11 mouse cellular contexts compared by ENCODE assay signal in genomic region chr8:72752289-72752688, GRCm38 (mm10). TPM values are rescaled to one million over a fixed set of nuclear protein-coding genes. Genes with fewer than 3 reads are reported as not detected.
DNase-seq lines count a peak whose midpoint lies in the region; ATAC-seq and TF ChIP-seq lines count a peak whose summit lies in the region.
"Had no signal": no experiment of that assay in that cellular context is flagged by ENCODE, and none has a peak within 500 bp of the region (broad histone marks: within the 10 kb centered on the region; RNA-seq: fewer than 3 reads in every experiment).

No protein-coding gene starts in this region.

- H3K4me3 ChIP-seq in heart, embryonic 11.5 days (ENCODE audit: low read depth, low read length) = no peak overlapping the region
- no peak overlapping the region for H3K4me3 ChIP-seq in kidney, postnatal 0 days (replicated peaks; ENCODE audit: low read depth, low read length)
- H3K4me3 ChIP-seq in kidney, embryonic 14.5 days (ENCODE audit: low read length) = no peak overlapping the region
- no peak overlapping the region for H3K4me3 ChIP-seq in brown adipose tissue, adult 24 weeks (ENCODE audit: insufficient read depth, low read depth, low read length)
- H3K4me3 ChIP-seq: limb, embryonic 12.5 days had no signal

- no peak for ATAC-seq in heart, embryonic 11.5 days (replicated peaks; ENCODE audit: insufficient number of reproducible peaks, low FRiP score, low TSS enrichment)
- ATAC-seq in kidney, postnatal 0 days (replicated peaks; ENCODE audit: low FRiP score, low read depth) = no peak
- no peak for ATAC-seq in kidney, embryonic 14.5 days (ENCODE audit: low FRiP score, low TSS enrichment)

- H3K27ac ChIP-seq in heart, embryonic 11.5 days (ENCODE audit: low read depth, low read length) = no peak overlapping the region
- H3K27ac ChIP-seq in kidney, postnatal 0 days = peak overlapping the region; percentile 25; the same call in 1 of the 2 replicates
- no peak overlapping the region for H3K27ac ChIP-seq in kidney, embryonic 14.5 days (ENCODE audit: low read depth, low read length)
- H3K27ac ChIP-seq in brown adipose tissue, adult 24 weeks (replicated peaks; ENCODE audit: low read depth, low read length) = peak overlapping the region; percentile 45; the same call in 1 of the 2 replicates
- H3K27ac ChIP-seq: limb, embryonic 12.5 days had no signal

- H3K4me1 ChIP-seq in heart, embryonic 11.5 days (ENCODE audit: control insufficient read depth, insufficient read depth, low read length) = no peaks in the 10 kb centered on the region
- H3K4me1 ChIP-seq in kidney, postnatal 0 days (replicated peaks; ENCODE audit: insufficient read depth, low read length) = no peaks in the 10 kb centered on the region
- no peaks in the 10 kb centered on the region for H3K4me1 ChIP-seq in kidney, embryonic 14.5 days (ENCODE audit: control insufficient read depth, insufficient read depth, low read length)
- no peaks in the 10 kb centered on the region for H3K4me1 ChIP-seq in brown adipose tissue, adult 24 weeks (ENCODE audit: control insufficient read depth, insufficient read depth, insufficient read length, low read length)
- H3K4me1 ChIP-seq: limb, embryonic 12.5 days had no signal

- H3K9ac ChIP-seq in heart, embryonic 11.5 days (ENCODE audit: low read depth, low read length) = no peak overlapping the region
- H3K9ac ChIP-seq in kidney, postnatal 0 days (ENCODE audit: low read depth, low read length) = no peak overlapping the region
- no peak overlapping the region for H3K9ac ChIP-seq in kidney, embryonic 14.5 days (ENCODE audit: low read depth, low read length)
- H3K9ac ChIP-seq: limb, embryonic 12.5 days had no signal

- H3K9me3 ChIP-seq in heart, embryonic 11.5 days (replicated peaks; ENCODE audit: control insufficient read depth, low read length) = no peaks in the 10 kb centered on the region
- no peaks in the 10 kb centered on the region for H3K9me3 ChIP-seq in kidney, postnatal 0 days (replicated peaks; ENCODE audit: low read length)
- H3K9me3 ChIP-seq in kidney, embryonic 14.5 days (ENCODE audit: control insufficient read depth, low read length) = no peaks in the 10 kb centered on the region
- H3K9me3 ChIP-seq: limb, embryonic 12.5 days had no signal

- no peaks in the 10 kb centered on the region for H3K27me3 ChIP-seq in heart, embryonic 11.5 days (ENCODE audit: control insufficient read depth, insufficient read depth, low read length)
- no peaks in the 10 kb centered on the region for H3K27me3 ChIP-seq in kidney, postnatal 0 days (ENCODE audit: insufficient read depth, low read length)
- H3K27me3 ChIP-seq in kidney, embryonic 14.5 days (ENCODE audit: control insufficient read depth, insufficient read depth, low read length) = no peaks in the 10 kb centered on the region
- H3K27me3 ChIP-seq: limb, embryonic 12.5 days had no signal

- intact Hi-C loops in left cerebral cortex, postnatal 36 days (cut with DNase I) = no loop called here

- H3K4me2 ChIP-seq in heart, embryonic 11.5 days = no peak overlapping the region
- H3K4me2 ChIP-seq in kidney, postnatal 0 days (ENCODE audit: low read length) = no peak overlapping the region
- H3K4me2 ChIP-seq in kidney, embryonic 14.5 days (replicated peaks; ENCODE audit: low read depth, low read length) = no peak overlapping the region
- H3K4me2 ChIP-seq: limb, embryonic 12.5 days had no signal

- no peak for TF ChIP-seq CTCF in kidney, postnatal 0 days (IDR thresholded peaks at IDR 0.05; ENCODE audit: low read depth)

- DNase-seq in heart, adult 11 months = peak; percentile 68
- DNase-seq in kidney, postnatal 0 days (ENCODE audit: low spot score) = no peak
- peak; percentile 3 to 10 for DNase-seq in lung, postnatal 4 days
- no peak for DNase-seq in lung, postnatal 25 days (ENCODE audit: low spot score)
- no peak for DNase-seq in left cerebral cortex, postnatal 36 days (ENCODE audit: low spot score in 2 of 2)
- DNase-seq: adrenal gland, postnatal 10 days; thymus, postnatal 36 days had no signal

- WGBS in heart, embryonic 11.5 days (ENCODE audit: insufficient replicate concordance) = 69% methylated on average over 3 of the region's 3 CpGs
- 77% methylated on average over 3 of the region's 3 CpGs for WGBS in kidney, postnatal 0 days
- 88% methylated on average over 3 of the region's 3 CpGs for WGBS in kidney, embryonic 14.5 days

- H3K36me3 ChIP-seq in heart, embryonic 11.5 days (ENCODE audit: control insufficient read depth, insufficient read depth, low read length) = peaks cover 57% of the 10 kb centered on the region
- peaks cover 85% of the 10 kb centered on the region for H3K36me3 ChIP-seq in kidney, postnatal 0 days (ENCODE audit: insufficient read depth, low read length)
- H3K36me3 ChIP-seq in kidney, embryonic 14.5 days (ENCODE audit: control insufficient read depth, insufficient read depth, low read length) = peaks cover 89% of the 10 kb centered on the region

RNA-seq across cellular contexts. Expression of gene F2rl3, which starts 9.4 kb away (rescaled TPM):
- polyA plus RNA-seq in heart, embryonic 11.5 days (2014; fragmentation: Nextera tagmentation; extraction: Ambion mirVana) = 1.2 and 1.3 TPM in 2 replicates
- polyA plus RNA-seq in kidney, postnatal 0 days (2015; fragmentation: Nextera tagmentation; extraction: Ambion mirVana) = 3.3 and 3.9 TPM in 2 replicates
- polyA plus RNA-seq in kidney, embryonic 14.5 days (2014; fragmentation: Nextera tagmentation; extraction: Ambion mirVana) = 3.3 and 3.7 TPM in 2 replicates
- 0.59 and 0.88 TPM in 2 replicates for polyA plus RNA-seq in brown adipose tissue, adult 24 weeks (2012; ENCODE audit: insufficient read depth, insufficient read length, missing spikeins)
- under 1 TPM; 0.17 to 0.23 TPM for total RNA-seq in left cerebral cortex, postnatal 36 days (2021)

RNA-seq across cellular contexts. Expression of gene Sin3b, which starts 29.2 kb away (rescaled TPM):
- 152 and 153 TPM in 2 replicates for polyA plus RNA-seq in heart, embryonic 11.5 days (2014; fragmentation: Nextera tagmentation; extraction: Ambion mirVana)
- 237 and 239 TPM in 2 replicates for polyA plus RNA-seq in kidney, postnatal 0 days (2015; fragmentation: Nextera tagmentation; extraction: Ambion mirVana)
- 165 and 182 TPM in 2 replicates for polyA plus RNA-seq in kidney, embryonic 14.5 days (2014; fragmentation: Nextera tagmentation; extraction: Ambion mirVana)
- 71.7 and 88.8 TPM in 2 replicates for polyA plus RNA-seq in brown adipose tissue, adult 24 weeks (2012; ENCODE audit: insufficient read depth, insufficient read length, missing spikeins)
- total RNA-seq in left cerebral cortex, postnatal 36 days (2021) = 100 to 1,000 TPM; 140 to 148 TPM

Comparison
In these comparisons a context has a peak if more than half of its experiments do, and no peak if none do; other contexts are left out.
1. DNase-seq: peak in heart, adult 11 months (single experiment) and lung, postnatal 4 days (2 of 2); none in kidney, postnatal 0 days (single experiment), lung, postnatal 25 days (single experiment) and left cerebral cortex, postnatal 36 days (0 of 2).
2. H3K27ac ChIP-seq: peak in kidney, postnatal 0 days (single experiment) and brown adipose tissue, adult 24 weeks (single experiment); none in heart, embryonic 11.5 days (single experiment) and kidney, embryonic 14.5 days (single experiment).